Mouse (Mus musculus) neural tube, embryonic 14.5 days (tissue): Measurements from ENCODE around the gene Ss18l2. TPM values are rescaled to one million over a fixed set of nuclear protein-coding genes. Genes with fewer than 3 reads are reported as not detected.
A peak's percentile ranks its signal among the peaks of the same experiment; 100 is the strongest.

Source experiments
- ATAC-seq: fragments of 200-750 bp; cut with Nextera tagmentation; 2 replicates; pipeline ENCODE4 v1.8.0; 2017; ENCODE audit warnings: low read depth, mild to moderate bottlenecking, moderate TSS enrichment, moderate library complexity
- H3K27ac ChIP-seq: fragments of 300-500 bp; sonication (generic); 2 replicates; pipeline ENCODE4 v1.5.1; 2014; ENCODE audit warnings: low read depth, mild to moderate bottlenecking, control low read depth, low read length, moderate library complexity, mixed read lengths
- H3K27me3 ChIP-seq: fragments of 300-500 bp; sonication (generic); 2 replicates; pipeline ENCODE4 v1.6.1; 2014; ENCODE audit warnings: low read length; ENCODE audit not compliant: control insufficient read depth, insufficient read depth
- H3K36me3 ChIP-seq: fragments of 300-500 bp; sonication (generic); 2 replicates; pipeline ENCODE4 v1.6.1; 2014; ENCODE audit warnings: low read length, mixed read lengths; ENCODE audit not compliant: control insufficient read depth, insufficient read depth
- H3K4me1 ChIP-seq: fragments of 300-500 bp; sonication (generic); 2 replicates; pipeline ENCODE4 v1.6.1; 2014; ENCODE audit warnings: low read length; ENCODE audit not compliant: control insufficient read depth, insufficient read depth
- H3K4me2 ChIP-seq: fragments of 300-500 bp; sonication (generic); 2 replicates; pipeline ENCODE4 v1.6.1; 2014; ENCODE audit warnings: mild to moderate bottlenecking, low read depth, low read length, control low read depth
- H3K4me3 ChIP-seq: fragments of 300-500 bp; sonication (generic); 2 replicates; pipeline ENCODE4 v1.5.1; 2014; ENCODE audit warnings: low read depth, low read length, control low read depth, mixed read lengths
- H3K9ac ChIP-seq: fragments of 300-500 bp; sonication (generic); replicated peaks from 2 replicates; pipeline ENCODE4 v1.6.1; 2014; ENCODE audit warnings: low read depth, mild to moderate bottlenecking, control low read depth, low read length, mixed read lengths
- H3K9me3 ChIP-seq: fragments of 300-500 bp; sonication (generic); 2 replicates; pipeline ENCODE4 v1.6.1; 2016; ENCODE audit warnings: low read length; ENCODE audit not compliant: control insufficient read depth
- WGBS: fragments of 180-500 bp; shearing (Covaris S2); extraction: QIAGEN DNeasy Blood & Tissue Kit; methylation state at CpG from one replicate; pipeline ENCODE4 v1.1.7; 2014; 5-methylcytosine and 5-hydroxymethylcytosine counted together
- polyA plus RNA-seq: library from polyadenylated mRNA; unstranded; fragments of >200 nt; fragmentation: Nextera tagmentation; extraction: Ambion mirVana; gene quantifications from 2 replicates; pipeline ENCODE4 v1.2.1, GENCODE M21; 2014

Gene Ss18l2
- polyA plus RNA-seq, 1 experiment from 2014 or later: 208 TPM

DNA sequence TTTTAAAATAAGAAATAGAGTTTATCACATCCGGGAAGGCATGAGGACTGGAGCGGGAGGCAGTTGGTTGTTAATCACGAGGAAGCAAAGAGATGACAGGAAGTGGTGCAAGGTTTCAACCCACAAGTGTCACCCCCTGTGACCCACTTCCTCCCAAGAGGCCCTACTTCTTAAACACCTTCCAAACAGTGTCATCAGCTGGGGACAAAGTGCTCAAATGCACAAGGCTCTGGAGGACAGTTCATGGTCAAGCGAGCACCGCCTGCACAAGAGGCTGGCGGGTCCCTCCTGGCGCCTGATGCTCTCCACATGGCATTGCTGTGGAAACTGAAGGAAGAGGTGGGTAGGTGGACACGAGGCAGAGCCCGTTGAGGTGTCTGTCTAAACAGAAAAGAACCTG lies 35.1 kb upstream of the Ss18l2 start:
- peaks cover 2% of the 10 kb centered on the region; the same call in 1 of the 2 replicates for H3K4me1 ChIP-seq
- H3K36me3 ChIP-seq: no peaks in the 10 kb centered on the region
- H3K9me3 ChIP-seq: no peaks in the 10 kb centered on the region
- no peak overlapping the region for H3K4me3 ChIP-seq
- no peaks in the 10 kb centered on the region for H3K27me3 ChIP-seq
- no peak for ATAC-seq
- 90% methylated on average over 9 of the region's 9 CpGs for WGBS
- H3K4me2 ChIP-seq: no peak overlapping the region
- H3K9ac ChIP-seq: no peak overlapping the region
- H3K27ac ChIP-seq: no peak overlapping the region

DNA sequence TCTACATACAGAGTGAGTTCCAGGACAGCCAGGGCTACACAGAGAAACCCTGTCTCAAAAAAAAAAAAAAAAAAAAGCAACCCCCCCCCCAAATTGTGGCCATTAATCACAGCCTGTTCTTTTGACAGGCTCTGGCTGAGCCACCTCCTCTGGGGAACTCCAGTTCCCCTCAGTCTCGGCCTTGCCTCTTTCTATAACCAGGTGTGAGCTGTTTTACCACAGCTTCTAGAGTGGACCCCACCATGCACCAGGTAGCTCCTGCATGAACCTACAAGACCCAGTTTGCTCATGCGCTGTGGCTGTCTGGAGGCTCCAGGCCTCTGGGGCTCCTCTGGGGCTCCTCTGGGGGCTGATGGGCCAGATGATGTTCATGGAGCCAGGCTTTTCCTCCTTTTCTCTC lies 34.6 kb upstream of the Ss18l2 start:
- Histone ChIP-seq H3K9me3 (no peaks in the 10 kb centered on the region), H3K36me3 (no peaks in the 10 kb centered on the region), H3K27me3 (no peaks in the 10 kb centered on the region), H3K4me3 (no peak overlapping the region), H3K9ac (no peak overlapping the region), H3K27ac (no peak overlapping the region), H3K4me2 (no peak overlapping the region), H3K4me1 (peaks cover 2% of the 10 kb centered on the region; the same call in 1 of the 2 replicates)
- no peak for ATAC-seq
- 98% methylated on average over 2 of the region's 2 CpGs for WGBS

- Histone ChIP-seq H3K9ac (no peak overlapping the region), H3K4me3 (no peak overlapping the region), H3K27ac (no peak overlapping the region), H3K4me2 (no peak overlapping the region), H3K4me1 (peaks cover 2% of the 10 kb centered on the region; the same call in 1 of the 2 replicates), H3K27me3 (no peaks in the 10 kb centered on the region), H3K36me3 (peaks cover 3% of the 10 kb centered on the region), H3K9me3 (no peaks in the 10 kb centered on the region)
- no peak for ATAC-seq
- WGBS: 79% methylated on average over 4 of the region's 4 CpGs
These were observed 33.1 kb upstream of the Ss18l2 start for GRCm38 (mm10) chr9:121677069-121677468.

DNA sequence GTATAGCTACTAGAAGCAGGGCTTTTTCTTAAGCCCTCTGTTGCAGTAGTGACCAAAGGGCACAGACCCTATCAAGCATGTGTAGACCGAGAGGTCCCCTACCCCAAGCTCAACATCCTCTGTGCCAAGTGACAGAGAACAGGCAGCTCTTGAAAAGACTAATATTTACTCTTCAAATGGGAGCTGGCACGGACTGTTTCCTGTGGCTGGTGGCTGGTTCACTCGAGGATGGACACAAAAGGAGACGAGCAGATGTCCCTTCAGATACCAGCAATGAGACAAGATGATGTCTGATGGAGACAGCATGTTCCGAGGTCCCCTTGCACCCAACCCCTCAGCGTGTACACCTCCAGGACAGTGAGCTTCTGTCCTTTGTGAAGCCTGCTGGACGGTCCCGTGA lies 32.7 kb upstream of the Ss18l2 start:
- ATAC-seq: no peak
- 80% methylated on average over 8 of the region's 8 CpGs for WGBS
- Histone ChIP-seq H3K27me3 (no peaks in the 10 kb centered on the region), H3K9ac (no peak overlapping the region), H3K4me2 (no peak overlapping the region), H3K36me3 (peaks cover 5% of the 10 kb centered on the region), H3K27ac (no peak overlapping the region), H3K4me1 (peaks cover 2% of the 10 kb centered on the region; the same call in 1 of the 2 replicates), H3K9me3 (no peaks in the 10 kb centered on the region), H3K4me3 (no peak overlapping the region)

GRCm38 (mm10) chr9:121679549-121679948 lies 30.6 kb upstream of the Ss18l2 start:
- Histone ChIP-seq H3K9me3 (no peaks in the 10 kb centered on the region), H3K9ac (no peak overlapping the region), H3K4me3 (no peak overlapping the region), H3K27ac (no peak overlapping the region), H3K4me1 (peaks cover 2% of the 10 kb centered on the region; the same call in 1 of the 2 replicates), H3K27me3 (no peaks in the 10 kb centered on the region), H3K4me2 (no peak overlapping the region), H3K36me3 (peaks cover 17% of the 10 kb centered on the region)
- WGBS: 27% methylated on average over 6 of the region's 6 CpGs
- peak; percentile 73 for ATAC-seq

DNA sequence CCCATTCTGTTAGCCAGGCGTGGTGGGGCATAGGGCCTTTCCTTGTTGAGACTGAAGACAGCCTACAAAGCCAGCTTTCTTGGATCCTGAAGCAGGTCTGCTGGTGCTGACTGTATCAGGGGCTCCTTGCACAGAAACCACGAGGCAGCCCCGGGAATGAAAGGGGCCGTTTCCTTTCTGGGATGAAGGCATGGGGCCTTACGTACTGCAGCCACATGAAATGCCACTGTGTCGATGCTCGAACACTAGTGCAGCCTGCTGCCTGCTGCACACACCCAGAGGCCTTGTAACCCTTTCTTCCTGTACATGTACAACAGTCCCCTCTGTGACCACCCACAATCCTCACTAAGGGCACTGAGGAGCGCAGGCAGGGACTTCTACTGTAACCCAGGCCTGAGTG lies 28.9 kb upstream of the Ss18l2 start:
- Histone ChIP-seq H3K4me1 (peaks cover 2% of the 10 kb centered on the region; the same call in 1 of the 2 replicates), H3K27ac (no peak overlapping the region), H3K4me2 (no peak overlapping the region), H3K36me3 (peaks cover 22% of the 10 kb centered on the region), H3K4me3 (no peak overlapping the region), H3K27me3 (no peaks in the 10 kb centered on the region), H3K9ac (no peak overlapping the region), H3K9me3 (no peaks in the 10 kb centered on the region)
- ATAC-seq: no peak
- WGBS: 77% methylated on average over 8 of the region's 8 CpGs

DNA sequence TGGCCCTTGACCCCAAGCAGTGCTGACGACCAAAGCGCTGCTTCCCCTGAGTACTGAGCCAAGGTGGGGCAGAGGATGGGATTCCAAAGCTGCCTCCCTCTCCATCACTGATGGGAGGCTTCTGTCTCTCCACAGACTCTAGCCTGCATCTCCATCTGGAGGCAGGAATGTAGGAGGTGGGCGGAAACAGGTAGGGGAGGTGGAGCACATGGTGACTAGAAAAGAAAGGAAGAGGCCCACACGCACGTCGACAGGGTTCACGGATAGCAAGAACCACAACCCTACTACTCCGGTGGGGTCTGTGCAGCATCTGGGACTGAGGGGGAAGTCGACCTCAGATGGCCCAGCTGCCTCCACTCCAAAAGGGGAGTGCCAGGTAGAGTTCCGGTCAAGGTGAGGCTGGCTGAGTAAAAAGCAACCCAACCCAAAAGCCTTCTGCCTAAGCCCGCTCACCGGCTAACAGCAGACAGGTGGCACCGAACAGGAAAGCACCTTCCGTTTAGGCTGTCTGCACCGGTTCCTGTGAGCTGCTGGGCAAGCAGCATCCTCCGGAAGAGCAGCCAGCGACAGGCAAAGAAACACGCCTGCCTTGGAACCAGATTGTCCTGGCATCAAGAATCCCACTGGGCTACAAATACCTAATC lies 28.0 kb upstream of the Ss18l2 start:
- Histone ChIP-seq H3K27ac (no peak overlapping the region), H3K9ac (no peak overlapping the region), H3K4me3 (no peak overlapping the region), H3K4me1 (peaks cover 2% of the 10 kb centered on the region; the same call in 1 of the 2 replicates), H3K36me3 (peaks cover 24% of the 10 kb centered on the region), H3K4me2 (no peak overlapping the region), H3K27me3 (no peaks in the 10 kb centered on the region), H3K9me3 (no peaks in the 10 kb centered on the region)
- 74% methylated on average over 18 of the region's 18 CpGs for WGBS
- ATAC-seq: no peak

DNA sequence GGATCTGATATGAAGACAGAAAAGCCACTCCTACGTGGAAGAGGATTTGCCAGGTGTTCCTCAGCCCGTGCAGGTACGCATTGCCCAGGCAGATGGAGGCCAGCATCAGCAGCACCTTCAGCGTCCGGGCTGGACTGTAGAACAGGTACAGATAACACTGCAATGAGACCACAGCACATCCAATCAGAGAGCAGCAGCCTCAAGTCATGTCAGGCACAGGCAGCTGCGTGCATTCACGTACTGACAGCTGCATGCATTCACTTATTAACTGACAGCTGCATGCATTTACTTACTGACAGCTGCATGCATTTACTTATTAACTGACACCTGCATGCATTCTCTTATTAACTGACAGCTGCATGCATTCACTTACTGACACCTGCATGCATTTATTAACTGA lies 25.4 kb upstream of the Ss18l2 start:
- H3K36me3 ChIP-seq: peaks cover 32% of the 10 kb centered on the region
- ATAC-seq: no peak

DNA sequence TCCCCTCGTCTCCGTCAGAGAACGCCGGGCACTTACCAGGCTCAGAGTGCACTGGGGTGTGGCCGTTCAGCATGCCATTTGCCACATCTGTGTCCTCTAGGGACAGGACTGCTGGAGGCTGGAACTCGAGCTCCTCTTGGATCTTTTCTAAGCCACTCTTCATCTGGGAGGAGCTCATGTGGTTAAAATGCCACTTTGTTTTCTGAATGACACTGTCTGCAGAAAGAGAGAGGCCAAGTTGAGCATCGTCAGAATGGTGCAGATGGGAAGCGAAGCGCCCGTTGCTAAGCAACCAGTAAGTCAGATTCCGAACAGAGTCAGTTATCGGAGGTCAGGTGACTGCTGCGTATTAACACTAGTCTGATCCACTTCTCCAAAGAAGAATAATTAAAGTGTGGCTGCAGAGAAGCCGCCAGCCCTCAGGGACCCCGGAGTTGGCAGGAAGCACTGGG lies 19.9 kb upstream of the Ss18l2 start:
- Histone ChIP-seq H3K9me3 (no peaks in the 10 kb centered on the region), H3K36me3 (peaks cover 17% of the 10 kb centered on the region), H3K4me1 (peaks cover 9% of the 10 kb centered on the region; the same call in 1 of the 2 replicates), H3K4me3 (no peak overlapping the region), H3K4me2 (peak overlapping the region; percentile 23; the same call in 1 of the 2 replicates), H3K27ac (peak overlapping the region; percentile 72), H3K9ac (no peak overlapping the region), H3K27me3 (no peaks in the 10 kb centered on the region)
- peak; percentile 91 for ATAC-seq
- WGBS: 22% methylated on average over 15 of the region's 15 CpGs

More for the DNA sequence above, 25.4 kb upstream of the Ss18l2 start:
- Histone ChIP-seq H3K27me3 (no peaks in the 10 kb centered on the region), H3K4me1 (peaks cover 2% of the 10 kb centered on the region; the same call in 1 of the 2 replicates), H3K27ac (no peak overlapping the region), H3K9ac (no peak overlapping the region), H3K4me3 (no peak overlapping the region), H3K4me2 (no peak overlapping the region), H3K9me3 (no peaks in the 10 kb centered on the region)
- 88% methylated on average over 7 of the region's 7 CpGs for WGBS
